In genomic region chr19:43674730-43675524, GRCm38 (mm10) we compare ENCODE assay signal across 8 mouse cellular contexts. TPM values are rescaled to one million over a fixed set of nuclear protein-coding genes. Genes with fewer than 3 reads are reported as not detected.
DNase-seq lines count a peak whose midpoint lies in the region; ATAC-seq and TF ChIP-seq lines count a peak whose summit lies in the region.

Gene Slc25a28 (minus strand): TSS chr19:43674881.

- peak; percentile 100 for DNase-seq in ES-E14 (ENCODE audit: low read depth, low spot score)
- DNase-seq in cerebellum, adult 11-12 months, result peak; percentile 100
- DNase-seq in heart, postnatal 25 days (ENCODE audit: low spot score), result peak; percentile 99
- DNase-seq in layer of hippocampus, adult 18-20 months (ENCODE audit: low spot score in 2 of 2), result peak; percentile 99
- peak; percentile 97 for DNase-seq in lung, adult 2 months
- peak; percentile 97 to 100 for DNase-seq in thymus, adult 18-20 months

- ATAC-seq in forebrain, embryonic 15.5 days (replicated peaks), result peak; percentile 97
- peak; percentile 90 for ATAC-seq in neutrophil, adult 5-6 weeks (ENCODE audit: extremely low read depth, insufficient number of reproducible peaks, low FRiP score, poor library complexity, severe bottlenecking)

- TF ChIP-seq CTCF in lung, adult 2 months (IDR thresholded peaks at IDR 0.05; ENCODE audit: insufficient read depth, low read length), result peak; percentile 46

- in situ Hi-C loops in ES-E14 (cut with MboI; ENCODE audit: low sequenced_read_pairs in 2 of 2, unreplicated experiment in 2 of 2), result no loop called here

- no peaks in the 10 kb centered on the region; the same call in 1 of the 2 replicates for H3K36me3 ChIP-seq in ES-E14 (ENCODE audit: control insufficient read depth, insufficient read depth, low read length, poor library complexity, severe bottlenecking)
- no peaks in the 10 kb centered on the region for H3K36me3 ChIP-seq in forebrain, embryonic 15.5 days

- H3K27ac ChIP-seq in ES-E14 (ENCODE audit: insufficient read depth, low read depth, low read length, poor library complexity, severe bottlenecking), result peak within 1 kb of the TSS; percentile 96
- H3K27ac ChIP-seq in forebrain, embryonic 15.5 days (replicated peaks), result peak within 1 kb of the TSS; percentile 99

- H3K4me3 ChIP-seq in ES-E14 (ENCODE audit: insufficient read depth in 1 of 2, low read depth in 1 of 2, low read length in 2 of 2, poor library complexity in 1 of 2, severe bottlenecking in 1 of 2), result peak within 1 kb of the TSS; percentile 93 to 99
- H3K4me3 ChIP-seq in forebrain, embryonic 15.5 days, result peak within 1 kb of the TSS; percentile 94
- H3K4me3 ChIP-seq in lung, adult 2 months (replicated peaks; ENCODE audit: extremely low read depth, low read depth, low read length), result peak within 1 kb of the TSS; percentile 94

- H3K4me2 ChIP-seq in forebrain, embryonic 15.5 days (replicated peaks), result peak within 1 kb of the TSS; percentile 91

- intact Hi-C loops in heart, postnatal 25 days (cut with DNase I), result loop anchor here (5.0 kb wide), 1 partner anchor 77 kb away; the partner anchor contains the start of genes Cox15 and Cutc

- H3K9ac ChIP-seq in ES-E14 (ENCODE audit: insufficient read depth, low read depth, low read length, poor library complexity, severe bottlenecking), result peak within 1 kb of the TSS; percentile 96
- peak within 1 kb of the TSS; percentile 96 for H3K9ac ChIP-seq in forebrain, embryonic 15.5 days (replicated peaks)

- H3K27me3 ChIP-seq in forebrain, embryonic 15.5 days, result no peaks in the 10 kb centered on the region

- peaks cover 2 to 8% of the 10 kb centered on the region in 2 experiments; a peak in 2 of 4 replicates for H3K4me1 ChIP-seq in ES-E14 (ENCODE audit: control insufficient read depth in 2 of 2, insufficient read depth in 2 of 2, low read length in 2 of 2, poor library complexity in 1 of 2)
- H3K4me1 ChIP-seq in forebrain, embryonic 15.5 days, result peaks cover 28% of the 10 kb centered on the region
- peaks cover 6% of the 10 kb centered on the region for H3K4me1 ChIP-seq in lung, adult 2 months (ENCODE audit: control insufficient read depth, insufficient read depth, low read length)

- under 1% methylated on average over 76 of the region's 79 CpGs for WGBS in forebrain, embryonic 15.5 days
- WGBS in lung, adult 2 months, result under 1% methylated on average over 79 of the region's 79 CpGs

- no peaks in the 10 kb centered on the region for H3K9me3 ChIP-seq in ES-E14 (ENCODE audit: control insufficient read depth, insufficient read depth, low read depth, low read length)
- no peaks in the 10 kb centered on the region for H3K9me3 ChIP-seq in forebrain, embryonic 15.5 days

- TF ChIP-seq POLR2A in lung, adult 2 months (IDR thresholded peaks at IDR 0.05; ENCODE audit: borderline replicate concordance, extremely low read depth, low read depth, low read length), result peak; percentile 84

TF ChIP-seq in ES-E14, 5 proteins besides CTCF, POLR2A, EP300 and RAD21:
- TF ChIP-seq MAFK (IDR thresholded peaks at IDR 0.05; ENCODE audit: insufficient read depth, low read depth, low read length) (no peak), ZC3H11A (IDR thresholded peaks at IDR 0.05; ENCODE audit: borderline replicate concordance, low read depth, low read length) (no peak), HCFC1 (IDR thresholded peaks at IDR 0.05; ENCODE audit: borderline replicate concordance, insufficient read depth, low read length) (peak; percentile 4; the same call in 1 of the 2 replicates), CHD2 (IDR thresholded peaks at IDR 0.05; ENCODE audit: low read depth, low read length) (peak; percentile 75)

RNA-seq across cellular contexts. Expression of gene Slc25a28, which starts in this region (rescaled TPM):
- total RNA-seq in ES-E14 (2012; rRNA removed), result 54.8 and 68.4 TPM in 2 replicates
- polyA plus RNA-seq in forebrain, embryonic 15.5 days (2015; fragmentation: Nextera tagmentation; extraction: Ambion mirVana), result 17.8 and 18.7 TPM in 2 replicates
- 10 to 100 TPM; 19.3 to 21.6 TPM for total RNA-seq in heart, postnatal 25 days (2021)
- 10 to 100 TPM; 42.4 to 43.8 TPM for total RNA-seq in layer of hippocampus, adult 18-20 months (2021)
- polyA plus RNA-seq in lung, adult 2 months (2012; rRNA removed), result 62.9 and 74.4 TPM in 2 replicates
- 89.6 and 93.3 TPM in 2 replicates for total RNA-seq in neutrophil, adult 5-6 weeks (2017)

Comparison
In these comparisons a context has a peak if more than half of its experiments do, and no peak if none do; other contexts are left out.
1. Peak in every context shown above with its lines: DNase-seq, ATAC-seq, H3K4me3 ChIP-seq and H3K27ac ChIP-seq.